Mouse (Mus musculus): ENCODE results near the gene Pcnt.

Pcnt gene

GRCm38 (mm10) chr10:76306738-76307137, 135.8 kb downstream of the Pcnt start:
- DNase-seq = no peak
